Mouse (Mus musculus): ENCODE measurements around the gene Vasp. TPM values are rescaled to one million over a fixed set of nuclear protein-coding genes. Genes with fewer than 3 reads are reported as not detected.

Vasp gene
- polyA plus RNA-seq, 2 experiments from 2014 or later, result 52.3 to 109 TPM

- ATAC-seq, result no peak
These were observed 62.6 kb downstream of the Vasp start for GRCm38 (mm10) chr7:19208944-19209472.

GRCm38 (mm10) chr7:19208201-19208910 is 63.3 kb downstream of the Vasp start:
- ATAC-seq, result no peak

Other genes with a start within 250 kb of the Vasp start
- gene Foxa3, start 248.3 kb downstream of the Vasp start, polyA plus RNA-seq (2017; shearing (Covaris generic)), result not detected
- gene Sympk, start 247.4 kb downstream of the Vasp start, polyA plus RNA-seq (2017; shearing (Covaris generic)), result 1 to 10 TPM; 5.0 to 6.4 TPM
- not detected for gene Rsph6a, start 217.1 kb downstream of the Vasp start, polyA plus RNA-seq (2017; shearing (Covaris generic))
- gene Dmwd, start 195.6 kb downstream of the Vasp start, polyA plus RNA-seq (2017; shearing (Covaris generic)), result not detected
- gene Dmpk, start 188.0 kb downstream of the Vasp start, polyA plus RNA-seq (2017; shearing (Covaris generic)), result under 1 TPM in 1 of 2 experiments, not detected in 1; 0.44 TPM
- gene Six5, start 177.2 kb downstream of the Vasp start, polyA plus RNA-seq (2017; shearing (Covaris generic)), result under 1 TPM; 0.46 to 0.83 TPM
- gene Gm4969, start 153.4 kb downstream of the Vasp start, polyA plus RNA-seq (2017; shearing (Covaris generic)), result not detected
- gene Fbxo46, start 152.0 kb downstream of the Vasp start, polyA plus RNA-seq (2017; shearing (Covaris generic)), result 10 to 100 TPM; 23.1 to 29.0 TPM
- 10 to 100 TPM in 1 of 2 experiments, 1 to 10 TPM in 1; 9.1 to 17.8 TPM for gene Qpctl, start 122.5 kb downstream of the Vasp start, polyA plus RNA-seq (2017; shearing (Covaris generic))
- gene Snrpd2, start 122.1 kb downstream of the Vasp start, polyA plus RNA-seq (2017; shearing (Covaris generic)), result 10 to 100 TPM; 63.0 to 77.3 TPM
- not detected for gene Gipr, start 105.7 kb downstream of the Vasp start, polyA plus RNA-seq (2017; shearing (Covaris generic))
- gene Eml2, start 95.4 kb downstream of the Vasp start, polyA plus RNA-seq (2017; shearing (Covaris generic)), result 10 to 100 TPM in 1 of 2 experiments, 1 to 10 TPM in 1; 10.0 to 30.1 TPM
- under 1 TPM in 1 of 2 experiments, not detected in 1; 0.11 TPM for gene Gpr4, start 59.3 kb downstream of the Vasp start, polyA plus RNA-seq (2017; shearing (Covaris generic))
- gene Opa3, start 43.5 kb downstream of the Vasp start, polyA plus RNA-seq (2017; shearing (Covaris generic)), result 10 to 100 TPM; 15.2 to 24.0 TPM
- 1 to 10 TPM; 1.7 to 2.1 TPM for gene Ppm1n, start 8.2 kb upstream of the Vasp start, polyA plus RNA-seq (2017; shearing (Covaris generic))
- gene Rtn2, start 10.8 kb upstream of the Vasp start, polyA plus RNA-seq (2017; shearing (Covaris generic)), result not detected
- gene Fosb, start 38.2 kb upstream of the Vasp start, polyA plus RNA-seq (2017; shearing (Covaris generic)), result 1 to 10 TPM in 1 of 2 experiments, under 1 TPM in 1; 0.35 to 2.7 TPM
- gene Ercc1, start 73.0 kb upstream of the Vasp start, polyA plus RNA-seq (2017; shearing (Covaris generic)), result 10 to 100 TPM; 71.2 to 78.1 TPM
- 10 to 100 TPM; 15.8 to 17.6 TPM for gene Cd3eap, start 87.7 kb upstream of the Vasp start, polyA plus RNA-seq (2017; shearing (Covaris generic))
- gene Ppp1r13l, start 87.9 kb upstream of the Vasp start, polyA plus RNA-seq (2017; shearing (Covaris generic)), result not detected
- gene Ercc2, start 110.2 kb upstream of the Vasp start, polyA plus RNA-seq (2017; shearing (Covaris generic)), result 10 to 100 TPM; 10.1 to 11.6 TPM
- gene Klc3, start 132.3 kb upstream of the Vasp start, polyA plus RNA-seq (2017; shearing (Covaris generic)), result 1 to 10 TPM; 2.6 to 3.3 TPM
- gene Ckm, start 133.0 kb upstream of the Vasp start, polyA plus RNA-seq (2017; shearing (Covaris generic)), result not detected
- gene Mark4, start 187.0 kb upstream of the Vasp start, polyA plus RNA-seq (2017; shearing (Covaris generic)), result 1 to 10 TPM in 1 of 2 experiments, under 1 TPM in 1; 0.91 to 1.3 TPM
- gene Exoc3l2, start 191.5 kb upstream of the Vasp start, polyA plus RNA-seq (2017; shearing (Covaris generic)), result not detected
- under 1 TPM; 0.37 to 0.86 TPM for gene Bloc1s3, start 236.6 kb upstream of the Vasp start, polyA plus RNA-seq (2017; shearing (Covaris generic))
- 10 to 100 TPM; 45.8 to 50.7 TPM for gene Trappc6a, start 236.6 kb upstream of the Vasp start, polyA plus RNA-seq (2017; shearing (Covaris generic))
- gene Nkpd1, start 246.0 kb upstream of the Vasp start, polyA plus RNA-seq (2017; shearing (Covaris generic)), result not detected